Mouse (Mus musculus) CH12.LX (cell line): ENCODE data around the gene Tcirg1. TPM values are rescaled to one million over a fixed set of nuclear protein-coding genes. Genes with fewer than 3 reads are reported as not detected.

Experiments used
- DNase-seq: peaks from one replicate; pipeline ENCODE4 v3.0.0-alpha.2; 2013; ENCODE audit errors: extremely low read depth
- H3K27ac ChIP-seq: 2 replicates; pipeline ENCODE4 v1.5.1; 2012; ENCODE audit warnings: low read depth, mild to moderate bottlenecking, control low read depth, moderate library complexity; ENCODE audit not compliant: insufficient read depth
- H3K27me3 ChIP-seq: replicated peaks from 2 replicates; pipeline ENCODE3; 2012; ENCODE audit warnings: inconsistent platforms
- H3K36me3 ChIP-seq, 2 experiments: replicated peaks in 1 of 2; 2 replicates each; pipeline versions ENCODE3 to v1.6.1; 2012; ENCODE audit warnings: inconsistent platforms in 1 of 2, low read length in 1 of 2, mild to moderate bottlenecking in 1 of 2, mixed read lengths in 1 of 2, moderate library complexity in 1 of 2; ENCODE audit not compliant: control insufficient read depth in 1 of 2, insufficient read depth in 1 of 2
- H3K4me1 ChIP-seq, 2 experiments: 2 replicates each; pipeline ENCODE4 v1.6.1; 2012; ENCODE audit warnings: inconsistent platforms in 1 of 2, moderate library complexity in 1 of 2; ENCODE audit not compliant: insufficient read depth in 2 of 2, control insufficient read depth in 1 of 2
- H3K4me2 ChIP-seq: 2 replicates; pipeline ENCODE4 v1.6.1; 2012; ENCODE audit warnings: low read depth, mild to moderate bottlenecking, control low read depth; ENCODE audit not compliant: poor library complexity, insufficient read depth, severe bottlenecking
- H3K4me3 ChIP-seq, 3 experiments: fragments of 150-350 bp in 1 of 3; sonication (generic) in 1 of 3; replicated peaks in 1 of 3; 2 replicates each; pipeline versions ENCODE3 to v1.5.1; 2011 to 2012; ENCODE audit warnings: low read depth in 2 of 3, low read length in 2 of 3, mild to moderate bottlenecking in 2 of 3, moderate library complexity in 2 of 3, control low read depth in 1 of 3, improper control_type of control experiment in 1 of 3, inconsistent platforms in 1 of 3, mixed read lengths in 1 of 3; ENCODE audit not compliant: poor library complexity in 1 of 3
- H3K79me2 ChIP-seq: replicated peaks from 2 replicates; pipeline ENCODE4 v1.6.1; 2012; ENCODE audit warnings: mild to moderate bottlenecking, moderate library complexity; ENCODE audit not compliant: control insufficient read depth, poor library complexity, insufficient read depth, severe bottlenecking; ENCODE audit errors: extremely low read depth
- H3K9ac ChIP-seq: 2 replicates; pipeline ENCODE4 v1.6.1; 2012; ENCODE audit warnings: low read depth, mild to moderate bottlenecking, control low read depth, moderate library complexity; ENCODE audit not compliant: insufficient read depth
- H3K9me3 ChIP-seq: replicated peaks from 2 replicates; pipeline ENCODE3; 2012; ENCODE audit warnings: low read length, inconsistent platforms, mixed read lengths
- BHLHE40 ChIP-seq: IDR thresholded peaks from 2 replicates; pipeline ENCODE4 v1.6.1; 2011; ENCODE audit warnings: mild to moderate bottlenecking, low read depth, low read length, improper control_type of control experiment
- CHD2 ChIP-seq: IDR thresholded peaks from 2 replicates; pipeline ENCODE4 v1.6.1; 2011; ENCODE audit warnings: low read length, improper control_type of control experiment
- CTCF ChIP-seq, 2 experiments: IDR thresholded peaks in 1 of 2; conservative IDR thresholded peaks in 1 of 2; 2 replicates each; pipeline ENCODE4 v1.5.1; 2011 to 2012; ENCODE audit warnings: low read depth in 2 of 2, low read length in 2 of 2, improper control_type of control experiment in 1 of 2, inconsistent platforms in 1 of 2, mild to moderate bottlenecking in 1 of 2, moderate library complexity in 1 of 2
- E2F4 ChIP-seq: IDR thresholded peaks from 2 replicates; pipeline ENCODE4 v1.6.1; 2011; ENCODE audit warnings: low read depth, low read length, improper control_type of control experiment; ENCODE audit not compliant: insufficient replicate concordance
- ETS1 ChIP-seq: conservative IDR thresholded peaks from 2 replicates; pipeline ENCODE4 v1.6.1; 2012; ENCODE audit warnings: low read depth, mild to moderate bottlenecking, inconsistent platforms, low read length, improper control_type of control experiment, moderate library complexity
- IRF4 ChIP-seq: IDR thresholded peaks from 2 replicates; pipeline ENCODE4 v1.6.1; 2014; ENCODE audit warnings: low read depth, mild to moderate bottlenecking, inconsistent platforms, low read length, improper control_type of control experiment
- KAT2A ChIP-seq: IDR thresholded peaks from 2 replicates; pipeline ENCODE4 v1.6.1; 2012; ENCODE audit warnings: low read length, improper control_type of control experiment, inconsistent platforms; ENCODE audit not compliant: insufficient replicate concordance
- MXI1 ChIP-seq: IDR thresholded peaks from 2 replicates; pipeline ENCODE4 v1.6.1; 2011; ENCODE audit warnings: mild to moderate bottlenecking, low read depth, low read length, improper control_type of control experiment
- MYC ChIP-seq: IDR thresholded peaks from 2 replicates; pipeline ENCODE4 v1.6.1; 2011; ENCODE audit warnings: low read depth, mild to moderate bottlenecking, improper control_type of control experiment, low read length
- PAX5 ChIP-seq: IDR thresholded peaks from 2 replicates; pipeline ENCODE4 v1.6.1; 2012; ENCODE audit warnings: low read length, inconsistent platforms, mixed read lengths
- RAD21 ChIP-seq: IDR thresholded peaks from 2 replicates; pipeline ENCODE4 v1.6.1; 2011; ENCODE audit warnings: low read depth, mild to moderate bottlenecking, low read length, improper control_type of control experiment, moderate library complexity
- TBP ChIP-seq: conservative IDR thresholded peaks from 2 replicates; pipeline ENCODE4 v1.6.1; 2011; ENCODE audit warnings: low read depth, low read length, improper control_type of control experiment
- TCF12 ChIP-seq: IDR thresholded peaks from 2 replicates; pipeline ENCODE4 v1.6.1; 2014; ENCODE audit warnings: low read depth, mild to moderate bottlenecking, inconsistent platforms, low read length, improper control_type of control experiment
- USF1 ChIP-seq: IDR thresholded peaks from 2 replicates; pipeline ENCODE4 v1.6.1; 2014; ENCODE audit warnings: low read depth, mild to moderate bottlenecking, inconsistent platforms, low read length, improper control_type of control experiment
- ZMIZ1 ChIP-seq: IDR thresholded peaks from 2 replicates; pipeline ENCODE4 v1.6.1; 2012; ENCODE audit warnings: low read depth, mild to moderate bottlenecking, inconsistent platforms, low read length, improper control_type of control experiment
- dilution Hi-C: fragments of 300-500 bp; cut with MboI; formaldehyde crosslinking; loops from 2 replicates; pipeline ENCODE4 v1.14.3; 2020; ENCODE audit warnings: low sequenced_read_pairs; ENCODE audit not compliant: extremely low pct_unique_long_range_greater_than_20kb, extremely low pct_ligation_motif_present
- in situ Hi-C: fragments of 300-500 bp; cut with MboI; formaldehyde crosslinking; loops from 3 replicates; pipeline ENCODE4 v1.14.3; 2019; ENCODE audit warnings: low sequenced_read_pairs, low pct_ligation_motif_present, low pct_unique_long_range_greater_than_20kb, mixed read lengths
- polyA plus RNA-seq: library from polyadenylated mRNA; unstranded; fragments of >175 nt; gene quantifications from 2 replicates; pipeline ENCODE4 v1.2.1, GENCODE M21; 2012; ENCODE audit warnings: low read depth; ENCODE audit not compliant: insufficient read length
- total RNA-seq, 2 experiments: library from RNA; depleted of rRNA; stranded (reverse); fragments of 300-350 nt in 1 of 2; fragments of >200 nt in 1 of 2; gene quantifications; 2 replicates each; pipeline ENCODE4 v1.2.3; 2012 to 2014

The Tcirg1 gene
- total and polyA plus RNA-seq, 3 experiments = 46.6 to 62.8 (median 48.5) TPM

DNA sequence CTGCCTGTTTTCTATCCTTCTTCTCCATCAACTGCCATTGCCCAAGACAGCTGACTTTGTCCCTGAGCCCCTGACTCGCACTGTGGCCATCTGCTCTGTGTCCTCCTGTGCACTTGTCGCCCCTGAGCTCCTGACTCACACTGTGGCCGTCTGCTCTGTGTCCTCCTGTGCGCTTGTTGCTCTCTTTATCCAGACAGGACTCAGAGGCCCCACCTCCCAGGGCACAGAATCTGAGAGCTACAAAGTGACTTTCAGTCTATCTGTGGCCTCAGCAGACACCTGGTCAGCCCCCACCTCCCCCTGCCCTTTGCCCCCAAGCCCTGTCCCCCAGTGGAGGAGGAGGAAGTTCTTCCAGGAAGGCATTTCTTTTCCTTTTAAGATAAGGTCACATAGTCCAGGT is 48.9 kb upstream of the Tcirg1 start:
- Histone ChIP-seq H3K27ac (no peak overlapping the region), H3K4me1 (peaks cover 2 to 9% of the 10 kb centered on the region in 2 experiments; a peak in 3 of 4 replicates), H3K9me3 (no peaks in the 10 kb centered on the region), H3K79me2 (no peaks in the 10 kb centered on the region), H3K4me3 (no peak overlapping the region), H3K36me3 (no peaks in the 10 kb centered on the region), H3K4me2 (no peak overlapping the region), H3K27me3 (no peaks in the 10 kb centered on the region), H3K9ac (no peak overlapping the region)
- no peak for DNase-seq
- no peak for TF ChIP-seq USF1
- TF ChIP-seq RAD21 = no peak
- TF ChIP-seq BHLHE40 = no peak
- dilution Hi-C loops (no loop called here), in situ Hi-C loops (no loop called here)

DNA sequence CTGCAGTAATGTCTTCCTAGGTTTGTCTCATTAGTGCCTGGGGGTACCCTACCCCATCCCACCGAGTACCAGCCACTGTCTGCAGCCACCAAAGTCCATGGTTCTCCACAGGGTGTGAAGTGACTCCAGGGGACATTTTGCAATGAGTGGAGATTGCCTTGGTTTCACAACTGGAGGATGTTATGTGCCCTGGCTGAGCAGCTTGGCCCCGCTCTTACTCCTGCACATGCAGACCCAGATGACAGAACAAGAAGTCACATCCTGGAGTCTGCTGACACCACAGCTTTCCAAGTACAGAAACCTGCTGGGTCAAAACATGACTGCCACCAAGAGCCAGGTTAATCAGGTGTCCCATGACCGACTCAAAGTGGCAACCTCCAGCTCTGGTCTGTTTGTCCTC is 48.1 kb upstream of the Tcirg1 start:
- dilution Hi-C loops = no loop called here
- Histone ChIP-seq H3K79me2 (no peaks in the 10 kb centered on the region), H3K4me1 (peaks cover 2 to 9% of the 10 kb centered on the region in 2 experiments; a peak in 3 of 4 replicates), H3K36me3 (peaks cover 5 to 6% of the 10 kb centered on the region in 2 experiments), H3K9me3 (no peaks in the 10 kb centered on the region), H3K27ac (no peak overlapping the region), H3K4me2 (no peak overlapping the region), H3K4me3 (no peak overlapping the region), H3K9ac (no peak overlapping the region), H3K27me3 (no peaks in the 10 kb centered on the region)
- TF ChIP-seq TCF12 (no peak), MXI1 (no peak), CTCF (conservative IDR thresholded peaks at IDR 0.05 in 1 of 2, IDR thresholded peaks at IDR 0.05 in 1 of 2; ENCODE audit: low read depth in 2 of 2, low read length in 2 of 2) (no peak), PAX5 (no peak)
- DNase-seq = no peak
- in situ Hi-C loops = no loop called here

DNA sequence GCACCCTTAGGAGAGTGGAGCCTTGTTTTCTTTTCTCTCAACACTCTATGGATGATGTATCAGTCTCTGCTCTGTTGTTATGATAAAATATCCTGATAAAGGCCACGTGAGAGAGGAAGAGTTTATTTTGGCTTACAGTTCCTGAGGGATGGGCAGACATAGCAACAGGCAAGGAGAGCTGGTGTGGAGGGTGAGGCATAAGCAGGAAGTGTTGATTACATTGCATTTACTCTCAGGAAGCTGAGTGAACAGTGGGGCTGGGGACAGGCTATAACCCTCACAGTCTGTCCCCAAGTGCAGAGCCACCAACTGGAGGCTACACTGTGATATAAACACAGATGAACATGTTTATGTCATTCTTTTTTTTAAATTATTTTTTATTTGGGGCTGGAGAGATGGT is 45.2 kb upstream of the Tcirg1 start:
- no peak overlapping the region for H3K27ac ChIP-seq
- H3K9me3 ChIP-seq = no peaks in the 10 kb centered on the region
- peaks cover 2 to 9% of the 10 kb centered on the region in 2 experiments; a peak in 3 of 4 replicates for H3K4me1 ChIP-seq
- no peak for DNase-seq
- no peak overlapping the region for H3K4me2 ChIP-seq
- dilution Hi-C loops = no loop called here
- no peak overlapping the region for H3K4me3 ChIP-seq
- TF ChIP-seq ZMIZ1 (no peak), TBP (no peak), IRF4 (no peak), ETS1 (no peak), E2F4 (no peak), MYC (no peak), KAT2A (no peak), CHD2 (no peak)
- no peak overlapping the region for H3K9ac ChIP-seq
- no peaks in the 10 kb centered on the region for H3K27me3 ChIP-seq
- peaks cover 31 to 35% of the 10 kb centered on the region in 2 experiments for H3K36me3 ChIP-seq
- H3K79me2 ChIP-seq = no peaks in the 10 kb centered on the region
- in situ Hi-C loops = no loop called here
